Mouse (Mus musculus): ENCODE results near the gene Epha8. TPM values are rescaled to one million over a fixed set of nuclear protein-coding genes. Genes with fewer than 3 reads are reported as not detected.

Gene Epha8
- polyA plus RNA-seq, 1 experiment: 0.01 TPM

DNA sequence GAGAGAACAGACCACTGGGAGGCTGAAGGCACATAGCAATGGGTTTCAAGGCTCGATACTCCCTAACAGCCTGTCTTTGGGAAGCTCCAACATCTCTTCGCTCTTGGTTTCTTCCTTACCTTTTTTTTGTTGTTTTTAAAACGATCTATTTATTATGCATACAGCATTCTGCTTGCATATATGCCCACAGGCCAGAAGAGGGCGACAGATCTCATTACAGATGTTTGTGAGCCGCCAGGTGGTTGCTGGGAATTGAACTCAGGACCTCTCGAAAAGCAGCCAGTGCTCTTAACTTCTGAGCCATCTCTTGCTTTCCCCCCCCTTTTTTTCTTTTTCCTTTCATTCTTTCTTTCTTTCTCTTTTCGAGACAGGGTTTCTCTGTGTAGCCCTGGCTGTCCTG lies 57.5 kb downstream of the Epha8 start:
- H3K27me3 ChIP-seq (ENCODE audit: control insufficient read depth, insufficient read depth, insufficient read length): peaks cover 68% of the 10 kb centered on the region
- TF ChIP-seq CEBPB (IDR thresholded peaks at IDR 0.05; ENCODE audit: low read depth) (no peak), FOSL1 (IDR thresholded peaks at IDR 0.05; ENCODE audit: insufficient read depth, low read length, poor library complexity, severe bottlenecking) (no peak), MYOG (IDR thresholded peaks at IDR 0.05; ENCODE audit: control insufficient read depth, extremely low read depth, insufficient read length) (no peak), CTCF (IDR thresholded peaks at IDR 0.05; ENCODE audit: control insufficient read depth, insufficient read depth, insufficient read length) (no peak), USF1 (IDR thresholded peaks at IDR 0.05; ENCODE audit: low read depth) (no peak), MYOD1 (IDR thresholded peaks at IDR 0.05; ENCODE audit: control insufficient read depth, insufficient read length, low read depth) (no peak), MAX (IDR thresholded peaks at IDR 0.05) (no peak)
- no peaks in the 10 kb centered on the region for H3K79me2 ChIP-seq (ENCODE audit: control insufficient read depth, insufficient read depth)
- no peaks in the 10 kb centered on the region for H3K79me3 ChIP-seq (ENCODE audit: low read depth)
- no peak overlapping the region for H3K4me3 ChIP-seq (ENCODE audit: insufficient read depth, poor library complexity, severe bottlenecking)
- no peak overlapping the region for H3ac ChIP-seq (ENCODE audit: control insufficient read depth, insufficient read length, low read depth)
- no peaks in the 10 kb centered on the region for H3K36me3 ChIP-seq (ENCODE audit: control insufficient read depth, insufficient read depth)

DNA sequence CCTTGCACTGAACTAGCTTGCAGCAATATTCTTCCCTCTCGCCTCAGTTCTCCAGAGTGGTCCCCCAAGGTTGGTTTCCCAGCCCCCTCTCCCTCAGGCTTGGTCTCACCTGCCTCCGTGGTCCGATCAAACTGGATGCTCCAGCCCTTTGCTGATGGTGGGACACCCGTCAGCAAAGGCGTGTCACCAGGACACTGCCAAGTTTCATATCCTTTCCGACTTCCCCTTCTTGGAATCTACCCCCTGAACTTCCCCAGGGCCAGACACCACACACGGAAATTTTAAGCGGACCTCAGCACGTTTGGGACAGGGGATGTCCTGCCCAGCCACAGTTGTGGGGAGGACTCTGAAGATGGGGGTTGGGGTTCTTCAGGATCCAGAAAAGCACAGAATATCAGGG lies 58.0 kb downstream of the Epha8 start, which contains the start of gene C1qa:
TSS of gene C1qa (minus strand) at position 167 of the 400 bp plus-strand sequence.
- Histone ChIP-seq H3ac (ENCODE audit: control insufficient read depth, insufficient read length, low read depth) (no peak within 1 kb of the TSS), H3K79me3 (ENCODE audit: low read depth) (no peaks in the 10 kb centered on the region), H3K27me3 (ENCODE audit: control insufficient read depth, insufficient read depth, insufficient read length) (peaks cover 63% of the 10 kb centered on the region), H3K4me3 (ENCODE audit: insufficient read depth, poor library complexity, severe bottlenecking) (no peak within 1 kb of the TSS), H3K36me3 (ENCODE audit: control insufficient read depth, insufficient read depth) (no peaks in the 10 kb centered on the region), H3K79me2 (ENCODE audit: control insufficient read depth, insufficient read depth) (no peaks in the 10 kb centered on the region)
- TF ChIP-seq MAX (IDR thresholded peaks at IDR 0.05): no peak
- TF ChIP-seq CTCF (IDR thresholded peaks at IDR 0.05; ENCODE audit: control insufficient read depth, insufficient read depth, insufficient read length): no peak
- TF ChIP-seq MYOG (IDR thresholded peaks at IDR 0.05; ENCODE audit: control insufficient read depth, extremely low read depth, insufficient read length): no peak
- no peak for TF ChIP-seq MYOD1 (IDR thresholded peaks at IDR 0.05; ENCODE audit: control insufficient read depth, insufficient read length, low read depth)
- no peak for TF ChIP-seq FOSL1 (IDR thresholded peaks at IDR 0.05; ENCODE audit: insufficient read depth, low read length, poor library complexity, severe bottlenecking)
- TF ChIP-seq CEBPB (IDR thresholded peaks at IDR 0.05; ENCODE audit: low read depth): no peak
- TF ChIP-seq USF1 (IDR thresholded peaks at IDR 0.05; ENCODE audit: low read depth): no peak

DNA sequence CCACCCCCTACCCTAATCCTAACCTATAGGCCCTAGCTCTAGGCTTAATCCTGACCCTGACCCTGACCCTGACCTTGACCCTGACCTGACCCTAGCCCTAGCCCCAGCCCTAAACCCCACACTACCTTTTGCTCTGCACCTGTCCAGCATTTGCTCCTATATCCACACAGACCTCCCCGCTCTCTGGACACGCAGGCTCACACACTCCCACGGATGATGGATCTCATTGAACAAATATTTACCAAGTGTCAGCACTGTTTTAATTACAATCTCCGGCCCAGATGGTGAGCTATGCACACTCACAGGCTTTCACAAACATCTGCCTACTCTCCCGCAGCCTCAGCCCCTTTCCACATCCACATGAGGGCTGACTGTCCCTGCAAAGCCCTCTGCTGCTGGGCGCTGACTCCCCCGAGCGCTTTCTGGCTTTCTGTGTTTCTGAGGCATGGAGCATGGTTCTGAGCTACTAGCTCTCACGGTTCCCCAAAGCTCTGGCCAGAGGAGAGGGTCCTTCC lies 58.5 kb downstream of the Epha8 start:
- H3K27me3 ChIP-seq (ENCODE audit: control insufficient read depth, insufficient read depth, insufficient read length): peaks cover 63% of the 10 kb centered on the region
- H3ac ChIP-seq (ENCODE audit: control insufficient read depth, insufficient read length, low read depth): no peak overlapping the region
- H3K79me2 ChIP-seq (ENCODE audit: control insufficient read depth, insufficient read depth): no peaks in the 10 kb centered on the region
- H3K79me3 ChIP-seq (ENCODE audit: low read depth): no peaks in the 10 kb centered on the region
- TF ChIP-seq USF1 (IDR thresholded peaks at IDR 0.05; ENCODE audit: low read depth): no peak
- TF ChIP-seq MYOG (IDR thresholded peaks at IDR 0.05; ENCODE audit: control insufficient read depth, extremely low read depth, insufficient read length): no peak
- TF ChIP-seq MYOD1 (IDR thresholded peaks at IDR 0.05; ENCODE audit: control insufficient read depth, insufficient read length, low read depth): no peak
- TF ChIP-seq FOSL1 (IDR thresholded peaks at IDR 0.05; ENCODE audit: insufficient read depth, low read length, poor library complexity, severe bottlenecking): no peak
- no peak for TF ChIP-seq CEBPB (IDR thresholded peaks at IDR 0.05; ENCODE audit: low read depth)
- no peak for TF ChIP-seq MAX (IDR thresholded peaks at IDR 0.05)
- TF ChIP-seq CTCF (IDR thresholded peaks at IDR 0.05; ENCODE audit: control insufficient read depth, insufficient read depth, insufficient read length): no peak
- no peak overlapping the region for H3K4me3 ChIP-seq (ENCODE audit: insufficient read depth, poor library complexity, severe bottlenecking)
- H3K36me3 ChIP-seq (ENCODE audit: control insufficient read depth, insufficient read depth): no peaks in the 10 kb centered on the region

DNA sequence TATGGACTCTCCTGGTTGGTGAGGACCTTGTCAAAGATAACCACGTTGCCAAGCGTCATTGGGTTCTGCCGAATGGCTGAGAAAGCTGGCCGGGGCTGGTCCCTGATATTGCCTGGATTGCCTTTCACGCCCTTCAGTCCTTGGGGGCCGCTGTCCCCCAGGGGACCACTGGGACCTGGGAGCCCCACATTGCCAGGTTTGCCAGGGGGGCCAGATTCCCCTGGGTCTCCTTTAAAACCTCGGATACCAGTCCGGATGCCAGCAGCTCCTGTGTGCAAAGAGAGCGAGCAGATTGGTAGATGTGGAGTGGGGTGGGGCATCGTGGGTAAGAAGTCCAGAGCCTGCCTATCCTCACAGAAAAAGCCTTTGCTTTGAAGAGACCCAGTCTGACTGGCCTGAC lies 60.2 kb downstream of the Epha8 start:
- no peak overlapping the region for H3ac ChIP-seq (ENCODE audit: control insufficient read depth, insufficient read length, low read depth)
- no peaks in the 10 kb centered on the region for H3K79me3 ChIP-seq (ENCODE audit: low read depth)
- no peak for TF ChIP-seq USF1 (IDR thresholded peaks at IDR 0.05; ENCODE audit: low read depth)
- no peak for TF ChIP-seq FOSL1 (IDR thresholded peaks at IDR 0.05; ENCODE audit: insufficient read depth, low read length, poor library complexity, severe bottlenecking)
- TF ChIP-seq MAX (IDR thresholded peaks at IDR 0.05): no peak
- no peak for TF ChIP-seq MYOD1 (IDR thresholded peaks at IDR 0.05; ENCODE audit: control insufficient read depth, insufficient read length, low read depth)
- TF ChIP-seq CEBPB (IDR thresholded peaks at IDR 0.05; ENCODE audit: low read depth): no peak
- TF ChIP-seq CTCF (IDR thresholded peaks at IDR 0.05; ENCODE audit: control insufficient read depth, insufficient read depth, insufficient read length): no peak
- no peak for TF ChIP-seq MYOG (IDR thresholded peaks at IDR 0.05; ENCODE audit: control insufficient read depth, extremely low read depth, insufficient read length)
- no peaks in the 10 kb centered on the region for H3K79me2 ChIP-seq (ENCODE audit: control insufficient read depth, insufficient read depth)
- peaks cover 68% of the 10 kb centered on the region for H3K27me3 ChIP-seq (ENCODE audit: control insufficient read depth, insufficient read depth, insufficient read length)
- H3K4me3 ChIP-seq (ENCODE audit: insufficient read depth, poor library complexity, severe bottlenecking): no peak overlapping the region
- no peaks in the 10 kb centered on the region for H3K36me3 ChIP-seq (ENCODE audit: control insufficient read depth, insufficient read depth)

DNA sequence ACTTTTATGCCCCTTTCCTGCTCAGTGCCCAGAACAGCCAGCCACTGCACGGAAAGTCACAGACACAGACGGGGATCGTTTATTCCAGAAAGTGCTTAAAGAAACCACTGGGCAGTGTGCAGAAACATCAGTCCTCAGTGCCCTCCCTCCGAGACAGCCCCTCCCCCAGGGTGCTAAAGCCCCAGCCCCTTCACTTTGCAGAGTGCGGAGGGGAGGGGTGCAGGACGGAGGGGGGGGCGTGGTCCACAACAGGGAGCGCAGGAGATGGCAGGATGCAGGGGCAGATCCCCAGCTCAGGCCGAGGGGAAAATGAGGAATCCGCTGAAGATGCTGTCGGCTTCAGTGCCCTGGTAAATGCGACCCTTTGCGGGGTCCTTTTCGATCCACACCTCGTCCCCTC lies 60.8 kb downstream of the Epha8 start:
- no peak overlapping the region for H3ac ChIP-seq (ENCODE audit: control insufficient read depth, insufficient read length, low read depth)
- H3K4me3 ChIP-seq (ENCODE audit: insufficient read depth, poor library complexity, severe bottlenecking): no peak overlapping the region
- H3K36me3 ChIP-seq (ENCODE audit: control insufficient read depth, insufficient read depth): no peaks in the 10 kb centered on the region
- no peaks in the 10 kb centered on the region for H3K79me2 ChIP-seq (ENCODE audit: control insufficient read depth, insufficient read depth)
- TF ChIP-seq CEBPB (IDR thresholded peaks at IDR 0.05; ENCODE audit: low read depth) (no peak), FOSL1 (IDR thresholded peaks at IDR 0.05; ENCODE audit: insufficient read depth, low read length, poor library complexity, severe bottlenecking) (no peak)
- peaks cover 73% of the 10 kb centered on the region for H3K27me3 ChIP-seq (ENCODE audit: control insufficient read depth, insufficient read depth, insufficient read length)
- no peaks in the 10 kb centered on the region for H3K79me3 ChIP-seq (ENCODE audit: low read depth)

DNA sequence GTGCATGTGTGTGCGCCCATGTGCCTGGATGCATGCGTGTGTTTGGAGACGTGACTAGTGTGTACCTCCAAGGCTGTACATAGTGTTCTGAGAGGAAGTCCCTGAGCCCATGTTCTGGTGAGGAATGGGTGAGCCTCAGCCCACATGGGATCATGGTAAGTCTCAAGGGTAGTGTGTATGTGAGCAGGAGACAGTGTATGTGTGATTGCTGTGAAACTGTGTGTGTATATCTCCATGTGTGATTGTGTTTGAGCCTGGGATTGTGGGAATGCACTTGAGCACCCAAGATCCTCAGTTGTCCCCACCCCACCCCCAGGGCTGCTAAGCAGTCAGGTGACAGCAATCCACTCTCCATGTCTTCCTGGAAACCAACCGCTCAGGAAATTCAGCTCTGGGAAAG lies 61.8 kb downstream of the Epha8 start:
- Histone ChIP-seq H3K27me3 (ENCODE audit: control insufficient read depth, insufficient read depth, insufficient read length) (peaks cover 79% of the 10 kb centered on the region), H3K36me3 (ENCODE audit: control insufficient read depth, insufficient read depth) (no peaks in the 10 kb centered on the region), H3K79me3 (ENCODE audit: low read depth) (no peaks in the 10 kb centered on the region), H3ac (ENCODE audit: control insufficient read depth, insufficient read length, low read depth) (no peak overlapping the region), H3K79me2 (ENCODE audit: control insufficient read depth, insufficient read depth) (no peaks in the 10 kb centered on the region), H3K4me3 (ENCODE audit: insufficient read depth, poor library complexity, severe bottlenecking) (no peak overlapping the region)
- no peak for TF ChIP-seq MYOG (IDR thresholded peaks at IDR 0.05; ENCODE audit: control insufficient read depth, extremely low read depth, insufficient read length)
- no peak for TF ChIP-seq CEBPB (IDR thresholded peaks at IDR 0.05; ENCODE audit: low read depth)
- no peak for TF ChIP-seq CTCF (IDR thresholded peaks at IDR 0.05; ENCODE audit: control insufficient read depth, insufficient read depth, insufficient read length)
- no peak for TF ChIP-seq USF1 (IDR thresholded peaks at IDR 0.05; ENCODE audit: low read depth)
- TF ChIP-seq FOSL1 (IDR thresholded peaks at IDR 0.05; ENCODE audit: insufficient read depth, low read length, poor library complexity, severe bottlenecking): no peak
- no peak for TF ChIP-seq MYOD1 (IDR thresholded peaks at IDR 0.05; ENCODE audit: control insufficient read depth, insufficient read length, low read depth)
- no peak for TF ChIP-seq MAX (IDR thresholded peaks at IDR 0.05)
